Mouse (Mus musculus) small intestine, adult 2 months (tissue): Measurements from ENCODE around the gene Zgrf1.

ENCODE experiments used
- CTCF ChIP-seq: fragments of 200-500 bp; IDR thresholded peaks from 2 replicates; pipeline ENCODE4 v1.5.1; 2012; ENCODE audit warnings: low read depth, mild to moderate bottlenecking, control low read depth, inconsistent platforms, low read length, moderate library complexity, mixed read lengths; ENCODE audit not compliant: insufficient replicate concordance, insufficient read length; ENCODE audit errors: extremely low read depth
- POLR2A ChIP-seq: fragments of 200-500 bp; IDR thresholded peaks from 2 replicates; pipeline ENCODE4 v1.6.1; 2012; ENCODE audit warnings: low read depth, mild to moderate bottlenecking, control low read depth, inconsistent platforms, low read length, moderate library complexity

- TF ChIP-seq POLR2A, result no peak
- TF ChIP-seq CTCF, result no peak
Measured at GRCm38 (mm10) chr3:127552434-127552972, 786 bp upstream of the Zgrf1 start.
